ENCODE assay signal across 8 mouse cellular contexts in the genomic region with DNA sequence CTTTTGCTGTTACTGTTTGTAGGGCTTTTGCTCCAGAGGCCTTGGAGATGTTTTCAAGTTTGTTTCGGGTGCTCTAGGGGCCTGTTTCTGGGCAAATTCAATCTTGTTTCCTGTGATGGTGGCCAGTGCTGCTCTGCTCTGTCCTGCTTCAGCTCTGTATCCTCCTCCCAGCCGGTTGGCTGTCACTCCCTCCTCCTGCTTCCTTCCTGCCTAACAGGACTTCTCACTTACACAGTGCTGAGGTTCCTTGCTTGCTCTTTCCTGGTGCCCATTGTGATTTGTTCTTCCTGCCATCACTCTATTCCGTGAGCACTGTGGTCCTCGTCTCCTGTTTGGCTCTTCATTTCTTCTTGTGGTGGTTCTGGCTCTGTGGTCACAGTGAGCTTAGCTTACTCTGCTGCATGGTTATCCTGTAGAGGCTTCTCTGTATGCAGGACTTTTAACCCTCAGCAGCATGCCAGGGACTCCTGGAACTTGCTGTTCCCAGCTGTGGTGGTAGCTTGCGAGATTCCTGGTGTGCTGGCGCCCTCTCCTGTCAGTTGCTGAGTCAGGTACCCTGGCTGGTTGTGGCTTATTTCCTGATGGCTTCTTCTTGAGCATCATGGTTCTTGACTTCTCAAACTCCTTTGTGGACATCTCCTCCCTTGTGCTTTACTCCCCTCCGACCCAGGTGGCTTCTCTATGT.
DNase-seq lines count a peak whose midpoint lies in the region; ATAC-seq lines count a peak whose summit lies in the region.

No protein-coding gene starts in this region.

- H3K9ac ChIP-seq in hindbrain, embryonic 16.5 days (ENCODE audit: low read depth, low read length), result no peak overlapping the region

- peaks cover 5% of the 10 kb centered on the region; the same call in 1 of the 2 replicates for H3K4me1 ChIP-seq in hindbrain, embryonic 16.5 days (ENCODE audit: control insufficient read depth, insufficient read depth, low read depth, low read length)

- no peak overlapping the region for H3K4me3 ChIP-seq in hindbrain, embryonic 16.5 days (ENCODE audit: low read length)

- H3K27ac ChIP-seq in hindbrain, embryonic 16.5 days (ENCODE audit: low read depth, low read length), result no peak overlapping the region

- no peaks in the 10 kb centered on the region for H3K9me3 ChIP-seq in hindbrain, embryonic 16.5 days (ENCODE audit: control insufficient read depth, low read length)

- ATAC-seq in hindbrain, embryonic 16.5 days, result peak; percentile 84

- no peaks in the 10 kb centered on the region for H3K36me3 ChIP-seq in hindbrain, embryonic 16.5 days (ENCODE audit: control insufficient read depth, insufficient read depth, low read length)

- WGBS in hindbrain, embryonic 16.5 days, result 35% methylated on average over 7 of the region's 7 CpGs

- H3K4me2 ChIP-seq in hindbrain, embryonic 16.5 days (ENCODE audit: low read length), result no peak overlapping the region

- DNase-seq in NIH3T3 (ENCODE audit: low read depth), result peak; percentile 89
- DNase-seq in cerebellum, postnatal 10 days, result peak; percentile 89 to 90
- DNase-seq in gastrocnemius, adult 18-20 months (ENCODE audit: low spot score), result peak; percentile 90
- DNase-seq in left cerebral cortex, adult 18-20 months (ENCODE audit: low spot score in 2 of 2), result peak; percentile 85 to 91
- DNase-seq in lung, postnatal 4 days, result peak; percentile 84 to 89
- DNase-seq in right cerebral cortex, adult 2 months (ENCODE audit: low spot score in 2 of 2), result peak; percentile 87 to 89
- DNase-seq in urinary bladder, postnatal 10 days (ENCODE audit: low spot score), result peak; percentile 55

- H3K27me3 ChIP-seq in hindbrain, embryonic 16.5 days (replicated peaks; ENCODE audit: control insufficient read depth, insufficient read depth, low read length), result no peaks in the 10 kb centered on the region
